Mouse (Mus musculus) kidney, adult 9 months (tissue): ENCODE results near the gene Fgr.
"Not testable (repeated sequence)": the region's sequence is repeated elsewhere in the genome, so short reads cannot be mapped to it uniquely, and the experiment has no call there.

Experiments used
- DNase-seq: peaks from one replicate; pipeline ENCODE4 v3.0.0; 2022

Gene Fgr

GRCm38 (mm10) chr4:132997469-132998237 is 23.8 kb downstream of the Fgr start:
- no peak for DNase-seq

GRCm38 (mm10) chr4:133002896-133003295 is 29.0 kb downstream of the Fgr start:
- no peak for DNase-seq

GRCm38 (mm10) chr4:133003316-133004018 is 29.6 kb downstream of the Fgr start:
- DNase-seq = no peak

- peak; percentile 78 for DNase-seq
These were observed 31.3 kb downstream of the Fgr start for GRCm38 (mm10) chr4:133005233-133005632.

GRCm38 (mm10) chr4:133005885-133006451 is 32.1 kb downstream of the Fgr start:
- DNase-seq = not testable (repeated sequence)

- peak; percentile 87 for DNase-seq
These were observed 33.9 kb downstream of the Fgr start for GRCm38 (mm10) chr4:133007513-133008380.

GRCm38 (mm10) chr4:133009131-133009530 is 35.2 kb downstream of the Fgr start:
- peak; percentile 62 for DNase-seq

GRCm38 (mm10) chr4:133009676-133010075 is 35.8 kb downstream of the Fgr start:
- DNase-seq = no peak

GRCm38 (mm10) chr4:133010611-133011010 is 36.7 kb downstream of the Fgr start:
- DNase-seq = peak; percentile 36

- peak; percentile 92 for DNase-seq
These were observed 37.3 kb downstream of the Fgr start, which contains the start of gene Ahdc1 for GRCm38 (mm10) chr4:133011028-133011820. Gene Ahdc1 (plus strand): TSS chr4:133011260.

- DNase-seq = peak; percentile 50
These were observed 38.2 kb downstream of the Fgr start for GRCm38 (mm10) chr4:133011821-133012775.

GRCm38 (mm10) chr4:133012776-133013265 is 38.9 kb downstream of the Fgr start:
- peak; percentile 52 for DNase-seq

GRCm38 (mm10) chr4:133013266-133013891 is 39.5 kb downstream of the Fgr start:
- DNase-seq = peak; percentile 83

- no peak for DNase-seq
These were observed 40.2 kb downstream of the Fgr start for GRCm38 (mm10) chr4:133014088-133014487.

- no peak for DNase-seq
These were observed 41.2 kb downstream of the Fgr start for GRCm38 (mm10) chr4:133014896-133015709.

GRCm38 (mm10) chr4:133015710-133016651 is 42.1 kb downstream of the Fgr start:
- no peak for DNase-seq

GRCm38 (mm10) chr4:133016677-133017415 is 43.0 kb downstream of the Fgr start:
- DNase-seq = peak; percentile 49
